21 mouse cellular contexts compared by ENCODE assay signal in the genomic region with DNA sequence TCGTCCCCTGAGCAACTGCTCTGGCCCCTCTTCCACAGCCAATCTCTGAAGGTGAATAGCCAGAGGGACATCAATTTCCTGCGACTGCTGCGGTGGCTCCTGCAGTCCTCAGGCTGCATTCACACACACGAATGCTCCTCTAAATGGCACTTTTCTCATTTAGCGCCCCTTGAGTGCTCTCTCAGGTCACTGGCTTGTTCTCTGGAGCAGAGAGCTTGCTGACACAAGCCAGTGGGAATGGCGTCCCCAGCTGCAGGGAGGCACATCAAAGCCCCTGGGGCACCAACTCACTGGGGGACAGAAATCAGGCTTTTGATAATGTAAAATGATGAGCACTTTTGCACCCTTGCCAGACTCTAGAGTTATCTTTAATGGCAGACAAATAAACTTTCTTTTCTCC.
"Had no signal": no experiment of that assay in that cellular context is flagged by ENCODE, and none has a peak within 500 bp of the region (broad histone marks: within the 10 kb centered on the region; RNA-seq: fewer than 3 reads in every experiment).

No protein-coding gene starts in this region.

- H3K4me3 ChIP-seq: heart, embryonic 10.5 days; heart, embryonic 12.5 days; hindbrain, embryonic 13.5 days; hindbrain, embryonic 15.5 days; limb, embryonic 13.5 days; limb, embryonic 15.5 days; liver, embryonic 12.5 days had no signal

- H3K36me3 ChIP-seq: heart, embryonic 10.5 days; heart, embryonic 12.5 days; hindbrain, embryonic 13.5 days; hindbrain, embryonic 15.5 days; limb, embryonic 13.5 days; limb, embryonic 15.5 days; liver, embryonic 12.5 days had no signal

- ATAC-seq: forebrain, postnatal 0 days; hindbrain, postnatal 0 days; intestine, embryonic 16.5 days; liver, embryonic 12.5 days had no signal

- DNase-seq: forebrain, postnatal 0 days; gastrocnemius, postnatal 14 days; gastrocnemius, postnatal 36 days; heart, adult 18-20 months; heart, postnatal 10 days; kidney, adult 11 months; kidney, adult 2 months; kidney, postnatal 14 days; kidney, postnatal 36 days; layer of hippocampus, adult 9-11 months; layer of hippocampus, postnatal 36 days; left cerebral cortex, postnatal 4 days had no signal

- H3K4me1 ChIP-seq: hindbrain, embryonic 13.5 days; hindbrain, embryonic 15.5 days; limb, embryonic 13.5 days; limb, embryonic 15.5 days; liver, embryonic 12.5 days had no signal

- H3K4me2 ChIP-seq: heart, embryonic 12.5 days; hindbrain, embryonic 13.5 days; hindbrain, embryonic 15.5 days; limb, embryonic 13.5 days; limb, embryonic 15.5 days; liver, embryonic 12.5 days had no signal

- H3K27me3 ChIP-seq: heart, embryonic 12.5 days; hindbrain, embryonic 13.5 days; hindbrain, embryonic 15.5 days; limb, embryonic 13.5 days; limb, embryonic 15.5 days; liver, embryonic 12.5 days had no signal

- H3K9me3 ChIP-seq: heart, embryonic 10.5 days; heart, embryonic 12.5 days; hindbrain, embryonic 13.5 days; hindbrain, embryonic 15.5 days; limb, embryonic 13.5 days; limb, embryonic 15.5 days; liver, embryonic 12.5 days had no signal

- H3K27ac ChIP-seq: heart, embryonic 10.5 days; hindbrain, embryonic 13.5 days; hindbrain, embryonic 15.5 days; hindbrain, postnatal 0 days; limb, embryonic 13.5 days; limb, embryonic 15.5 days; liver, embryonic 12.5 days had no signal

- H3K9ac ChIP-seq: forebrain, postnatal 0 days; heart, embryonic 12.5 days; hindbrain, embryonic 13.5 days; hindbrain, embryonic 15.5 days; limb, embryonic 13.5 days; limb, embryonic 15.5 days; liver, embryonic 12.5 days had no signal
